Mouse (Mus musculus) megakaryocyte, adult 5-6 weeks (primary cell): ENCODE data around the gene Me1. TPM values are rescaled to one million over a fixed set of nuclear protein-coding genes. Genes with fewer than 3 reads are reported as not detected.

Experiments used
- ATAC-seq: 2 replicates; pipeline ENCODE4 v1.8.0; 2016; ENCODE audit warnings: mild to moderate bottlenecking, inconsistent platforms; ENCODE audit not compliant: poor library complexity, severe bottlenecking
- total RNA-seq, 2 experiments: library from RNA; stranded (forward) in 1 of 2; stranded (reverse) in 1 of 2; fragments of 153-499, 151-499 nt in 1 of 2; fragments of 221-1000, 200-1000 nt in 1 of 2; gene quantifications; 2 replicates each; pipeline versions ENCODE4 v1.2.3 to v1.2.4; 2015 to 2017

Me1 gene
- total RNA-seq, 2 experiments from 2014 or later = not detected

GRCm38 (mm10) chr9:86661266-86661665 is 34.5 kb downstream of the Me1 start:
- no peak for ATAC-seq

- no peak for ATAC-seq
Observed at GRCm38 (mm10) chr9:86660327-86660726, 35.4 kb downstream of the Me1 start.

- ATAC-seq = no peak
Observed at GRCm38 (mm10) chr9:86658347-86658746, 37.4 kb downstream of the Me1 start.

- no peak for ATAC-seq
Observed at GRCm38 (mm10) chr9:86652194-86652593, 43.6 kb downstream of the Me1 start.

- ATAC-seq = no peak
Observed at GRCm38 (mm10) chr9:86651254-86651653, 44.5 kb downstream of the Me1 start.

- ATAC-seq = no peak
Observed at GRCm38 (mm10) chr9:86650822-86651221, 44.9 kb downstream of the Me1 start.

GRCm38 (mm10) chr9:86647931-86648550 is 47.7 kb downstream of the Me1 start:
- ATAC-seq = no peak

GRCm38 (mm10) chr9:86646807-86647206 is 48.9 kb downstream of the Me1 start:
- ATAC-seq = no peak

- no peak for ATAC-seq
Observed at GRCm38 (mm10) chr9:86643497-86643896, 52.3 kb downstream of the Me1 start.

GRCm38 (mm10) chr9:86638771-86639170 is 57.0 kb downstream of the Me1 start:
- ATAC-seq = no peak

GRCm38 (mm10) chr9:86631153-86631552 is 64.6 kb downstream of the Me1 start:
- ATAC-seq = peak; percentile 75

GRCm38 (mm10) chr9:86630352-86630931 is 65.3 kb downstream of the Me1 start:
- no peak for ATAC-seq

GRCm38 (mm10) chr9:86629379-86629778 is 66.4 kb downstream of the Me1 start:
- ATAC-seq = no peak

GRCm38 (mm10) chr9:86627745-86628496 is 67.8 kb downstream of the Me1 start:
- no peak for ATAC-seq

- no peak for ATAC-seq
Observed at GRCm38 (mm10) chr9:86626906-86627305, 68.8 kb downstream of the Me1 start.

- ATAC-seq = no peak
Observed at GRCm38 (mm10) chr9:86624781-86625180, 71.0 kb downstream of the Me1 start.

GRCm38 (mm10) chr9:86624039-86624438 is 71.7 kb downstream of the Me1 start:
- no peak for ATAC-seq

- no peak for ATAC-seq
Observed at GRCm38 (mm10) chr9:86622062-86622461, 73.7 kb downstream of the Me1 start.

GRCm38 (mm10) chr9:86619341-86620139 is 76.2 kb downstream of the Me1 start:
- no peak for ATAC-seq

- ATAC-seq = peak; percentile 47; the same call in 1 of the 2 replicates
Observed at GRCm38 (mm10) chr9:86617837-86618492, 77.8 kb downstream of the Me1 start.

GRCm38 (mm10) chr9:86615765-86616164 is 80.0 kb downstream of the Me1 start:
- ATAC-seq = no peak
